Mouse (Mus musculus): ENCODE measurements around the gene Htr1b. TPM values are rescaled to one million over a fixed set of nuclear protein-coding genes. Genes with fewer than 3 reads are reported as not detected.

The Htr1b gene
- not detected in 4 replicates for total RNA-seq (2023)

GRCm38 (mm10) chr9:81633437-81633973 lies at the start of gene Htr1b:
TSS of gene Htr1b (minus strand) at chr9:81633828.

Other genes starting within 250 kb of the Htr1b start
- gene Mei4, start 229.8 kb upstream of the Htr1b start, total RNA-seq (2023), result 0.32 to 0.64 TPM (median 0.44 TPM) in 4 replicates